Mouse (Mus musculus) cerebellum, adult 9-11 months (tissue): ENCODE measurements around the gene Bicra.
A peak's percentile ranks its signal among the peaks of the same experiment; 100 is the strongest.

Experiments used
- DNase-seq: peaks from one replicate; pipeline ENCODE4 v3.0.0; 2022

Bicra gene

GRCm38 (mm10) chr7:16047338-16048146 lies at the start of gene Bicra:
Gene Bicra, minus strand, starts transcription at chr7:16047921.
- peak; percentile 87 for DNase-seq

- DNase-seq, result no peak
Measured at GRCm38 (mm10) chr7:16094592-16094991, 46.9 kb upstream of the Bicra start.

GRCm38 (mm10) chr7:16087587-16087986 lies 39.9 kb upstream of the Bicra start:
- DNase-seq, result peak; percentile 68

GRCm38 (mm10) chr7:16083361-16083760 lies 35.6 kb upstream of the Bicra start:
- DNase-seq, result no peak

- DNase-seq, result no peak
Measured at GRCm38 (mm10) chr7:16080581-16080980, 32.9 kb upstream of the Bicra start.

- DNase-seq, result no peak
Measured at GRCm38 (mm10) chr7:16079947-16080346, 32.2 kb upstream of the Bicra start.

GRCm38 (mm10) chr7:16071906-16072305 lies 24.2 kb upstream of the Bicra start:
- no peak for DNase-seq

GRCm38 (mm10) chr7:16070846-16071245 lies 23.1 kb upstream of the Bicra start:
- DNase-seq, result no peak

- no peak for DNase-seq
Measured at GRCm38 (mm10) chr7:16063490-16063889, 15.8 kb upstream of the Bicra start.

GRCm38 (mm10) chr7:16062099-16062420 lies 14.3 kb upstream of the Bicra start:
- DNase-seq, result no peak

GRCm38 (mm10) chr7:16061219-16062098 lies 13.7 kb upstream of the Bicra start, which contains the start of gene Zfp541:
Gene Zfp541, plus strand, starts transcription at chr7:16061814.
- DNase-seq, result no peak

- no peak for DNase-seq
Measured at GRCm38 (mm10) chr7:16057136-16057534, 9.4 kb upstream of the Bicra start.

- peak; percentile 72 for DNase-seq
Measured at GRCm38 (mm10) chr7:16056459-16057135, 8.9 kb upstream of the Bicra start.

GRCm38 (mm10) chr7:16055665-16056064 lies 7.9 kb upstream of the Bicra start:
- no peak for DNase-seq

- DNase-seq, result no peak
Measured at GRCm38 (mm10) chr7:16054966-16055365, 7.2 kb upstream of the Bicra start.

GRCm38 (mm10) chr7:16053105-16053504 lies 5.4 kb upstream of the Bicra start:
- no peak for DNase-seq

GRCm38 (mm10) chr7:16052684-16053083 lies 5.0 kb upstream of the Bicra start:
- peak; percentile 95 for DNase-seq

GRCm38 (mm10) chr7:16051883-16052595 lies 4.3 kb upstream of the Bicra start:
- DNase-seq, result peak; percentile 77

- DNase-seq, result no peak
Measured at GRCm38 (mm10) chr7:16050600-16050999, 2.9 kb upstream of the Bicra start.

GRCm38 (mm10) chr7:16049576-16049915 lies 1.8 kb upstream of the Bicra start:
- no peak for DNase-seq

GRCm38 (mm10) chr7:16048675-16049575 lies 1.2 kb upstream of the Bicra start:
- no peak for DNase-seq

- DNase-seq, result peak; percentile 97
Measured at GRCm38 (mm10) chr7:16048164-16048564, 443 bp upstream of the Bicra start.
